Mouse (Mus musculus): ENCODE data around the gene Wfdc1.

The Wfdc1 gene

DNA sequence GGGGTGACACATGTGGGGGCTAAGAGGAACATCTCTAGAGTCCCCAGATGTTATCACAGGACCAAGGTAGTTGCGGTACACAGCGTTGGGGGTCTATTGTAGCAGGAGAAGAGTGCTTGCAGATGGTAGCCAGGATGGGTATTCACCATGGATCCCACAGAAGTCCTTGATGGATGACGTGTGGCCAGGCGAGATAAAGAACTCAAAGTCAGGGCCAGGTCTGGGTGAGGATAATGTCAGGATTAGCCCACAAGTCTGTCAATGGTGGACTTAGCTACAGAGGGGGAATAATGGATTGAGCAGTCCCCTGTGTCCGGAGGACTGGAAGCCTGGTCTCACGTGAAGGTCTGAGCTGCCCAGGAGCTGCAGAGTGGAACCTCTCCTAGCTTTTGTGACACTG is 58.4 kb downstream of the Wfdc1 start:
- DNase-seq (ENCODE audit: extremely low read depth, insufficient read length, low spot score), result no peak

DNA sequence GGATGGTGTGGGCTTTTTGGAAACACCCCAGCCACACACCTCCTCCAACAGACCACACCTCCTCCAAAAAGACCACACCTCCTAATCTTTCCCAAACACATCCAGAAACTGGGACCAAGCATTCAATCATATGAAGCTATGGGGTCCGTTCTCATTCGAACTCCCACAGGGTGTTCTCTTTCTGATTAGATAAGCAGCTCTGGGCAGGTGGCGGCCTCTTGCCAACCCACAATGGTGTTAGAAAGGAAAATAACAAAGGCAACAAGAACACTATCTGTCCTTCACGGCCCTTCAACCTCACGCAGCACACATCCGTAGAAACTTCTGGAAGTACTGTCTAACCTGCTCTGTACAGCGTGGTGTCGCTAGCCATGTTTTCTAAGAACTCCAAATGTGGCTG is 60.9 kb downstream of the Wfdc1 start:
- DNase-seq (ENCODE audit: extremely low read depth, insufficient read length, low spot score), result no peak

DNA sequence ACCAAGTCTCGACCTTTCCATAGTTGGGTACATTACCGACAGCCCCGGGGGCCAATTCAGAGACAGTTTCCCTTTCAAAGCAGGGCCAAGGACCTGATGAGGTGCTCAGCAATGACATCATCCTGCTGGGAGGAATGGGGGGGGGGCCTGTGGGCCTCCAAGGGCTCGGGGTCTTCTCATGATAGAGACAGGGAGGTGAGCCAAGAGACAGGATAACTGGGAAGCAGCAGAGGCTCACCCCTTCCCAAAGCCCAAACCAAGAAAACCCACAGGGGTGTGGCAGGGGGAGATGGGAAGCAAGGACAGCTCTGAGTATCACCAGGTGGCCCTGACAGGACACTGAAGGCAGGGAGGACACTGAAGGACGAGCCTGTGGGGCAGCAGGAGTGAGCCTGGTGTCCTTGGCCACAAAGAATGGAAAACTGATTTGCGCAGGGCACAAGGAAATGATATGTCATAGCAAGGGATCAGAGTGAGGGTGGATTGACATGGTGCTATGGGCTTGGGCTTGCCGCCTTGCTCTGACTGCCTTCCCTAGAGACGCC is 62.3 kb downstream of the Wfdc1 start:
- DNase-seq (ENCODE audit: extremely low read depth, insufficient read length, low spot score), result no peak

DNA sequence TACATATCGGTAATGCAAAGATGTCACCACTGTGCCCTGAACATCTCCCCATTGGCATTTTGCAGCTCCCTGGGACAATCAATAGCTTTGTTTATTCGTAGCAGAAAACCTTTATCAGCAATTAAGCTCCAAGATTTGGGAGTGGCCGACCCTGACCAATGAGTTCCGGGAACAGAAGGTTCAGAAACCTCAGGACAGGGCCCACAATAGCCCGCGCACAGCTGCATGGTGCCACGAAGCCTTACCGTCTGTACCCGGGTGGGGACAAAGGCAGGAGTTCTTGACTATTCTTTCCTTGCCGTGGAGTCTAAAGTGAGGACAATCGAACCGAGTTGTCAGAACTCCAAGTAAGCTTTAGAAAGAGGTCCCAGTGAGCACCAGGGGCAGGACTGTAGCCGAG is 65.9 kb downstream of the Wfdc1 start:
- DNase-seq (ENCODE audit: extremely low read depth, insufficient read length, low spot score), result no peak

DNA sequence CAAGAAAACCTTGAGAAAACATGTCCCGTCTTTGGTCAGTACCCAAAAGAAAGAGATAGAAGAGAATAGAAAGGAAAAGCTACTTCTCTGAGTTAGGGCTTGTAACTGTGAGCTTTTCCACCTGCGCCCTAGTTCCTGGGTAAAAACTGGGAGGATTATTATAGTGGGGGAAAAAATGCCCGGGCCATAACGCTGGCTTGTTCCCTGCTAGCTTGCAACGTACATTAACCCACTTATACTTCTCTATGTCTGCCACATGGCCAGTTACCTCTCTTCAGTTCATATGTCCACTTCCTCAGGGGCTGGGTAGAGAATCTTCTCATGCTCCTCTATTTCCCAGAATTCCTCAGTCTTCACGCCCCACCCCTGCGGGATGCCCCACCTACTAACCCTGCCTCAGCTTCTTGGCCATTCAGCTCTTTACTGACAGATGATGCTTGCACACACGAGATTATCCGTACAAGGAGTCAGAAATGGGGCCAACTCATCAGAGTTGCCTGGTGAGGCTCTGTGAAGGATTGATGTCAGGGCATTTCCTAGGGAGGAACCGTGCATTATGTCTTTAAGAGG is 70.3 kb downstream of the Wfdc1 start:
- no peak for DNase-seq (ENCODE audit: extremely low read depth, insufficient read length, low spot score)

DNA sequence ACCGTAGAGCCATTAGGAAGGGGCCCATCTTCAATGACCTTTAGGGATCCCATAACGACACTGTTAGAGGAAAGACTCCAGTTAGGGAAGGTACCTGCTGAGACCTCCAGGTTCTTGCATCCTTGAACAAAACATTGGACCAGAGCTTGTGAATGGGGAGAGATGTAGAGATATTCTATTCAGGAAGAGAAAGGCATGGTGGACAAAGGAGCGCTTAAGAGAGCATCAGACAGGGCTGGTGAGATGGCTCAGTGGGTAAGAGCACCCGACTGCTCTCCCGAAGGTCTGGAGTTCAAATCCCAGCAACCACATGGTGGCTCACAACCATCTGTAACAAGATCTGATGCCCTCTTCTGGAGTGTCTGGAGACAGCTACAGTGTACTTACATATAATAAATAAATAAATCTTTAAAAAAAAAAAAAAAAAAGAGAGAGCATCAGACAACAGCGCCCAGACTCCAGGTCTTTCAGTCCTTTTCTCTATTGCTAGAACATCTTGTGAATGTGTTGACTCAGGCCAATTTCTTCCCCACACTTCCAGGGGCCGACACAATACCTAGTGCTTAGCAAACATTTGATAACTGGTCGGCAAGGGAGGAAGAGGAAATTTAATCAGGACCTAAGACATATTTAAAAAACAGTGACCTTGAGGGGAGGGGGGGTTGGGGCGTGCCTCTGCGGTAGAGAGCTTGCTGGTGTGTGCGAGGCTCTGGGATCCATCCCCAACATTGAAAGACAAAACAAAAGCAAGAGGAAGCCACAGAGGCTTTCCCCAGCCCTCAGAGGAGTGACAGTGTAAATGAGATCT is 71.1 kb downstream of the Wfdc1 start:
- no peak for DNase-seq (ENCODE audit: extremely low read depth, insufficient read length, low spot score)

Measured in 3134 (cell line).